In the genomic region with DNA sequence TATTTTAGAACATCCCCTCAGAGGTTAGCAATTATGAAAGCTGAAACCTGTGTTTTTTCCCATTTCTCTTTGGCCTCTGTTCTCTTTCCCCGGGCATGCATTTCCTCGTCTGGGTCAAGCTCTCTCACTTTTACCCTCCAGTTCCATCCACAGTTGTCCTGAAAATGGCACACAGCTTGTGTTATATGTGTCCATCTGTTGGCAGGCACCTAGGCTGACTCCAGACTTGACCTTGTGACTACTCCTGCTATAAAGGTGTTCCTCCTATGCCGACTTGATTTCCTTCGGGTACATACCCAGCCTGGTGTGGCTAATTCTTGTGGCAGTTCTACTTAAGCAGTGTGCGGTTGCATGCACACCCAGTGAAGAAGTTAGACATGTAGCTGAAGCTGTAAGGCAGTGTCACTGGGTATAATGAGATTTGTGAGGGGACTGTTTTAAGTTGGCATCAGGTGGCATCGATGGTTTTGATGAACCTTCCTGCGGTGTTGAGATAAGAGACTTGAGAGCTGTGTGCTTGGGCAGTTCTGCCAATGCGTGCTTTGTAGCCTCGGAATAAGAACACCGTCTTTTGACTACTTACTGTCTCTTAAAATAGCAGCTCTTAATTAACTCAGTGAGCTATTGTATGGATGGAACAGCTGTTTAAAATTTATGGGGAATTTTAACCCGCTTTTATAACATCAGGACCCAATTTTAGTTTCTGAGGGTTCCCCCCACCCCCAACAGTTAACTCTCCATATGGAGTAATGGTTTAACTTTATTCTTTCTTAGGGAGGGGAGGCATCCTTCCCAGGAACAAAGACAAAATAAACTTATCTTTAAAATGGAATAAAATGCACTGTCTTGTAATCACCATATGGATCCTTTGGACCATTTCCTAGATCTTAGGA, we compare ENCODE assay signal across 20 mouse cellular contexts.
DNase-seq lines count a peak whose midpoint lies in the region; ATAC-seq and TF ChIP-seq lines count a peak whose summit lies in the region.
"Had no signal": no experiment of that assay in that cellular context is flagged by ENCODE, and none has a peak within 500 bp of the region (broad histone marks: within the 10 kb centered on the region; RNA-seq: fewer than 3 reads in every experiment).

No protein-coding gene starts in this region.

- peak; percentile 81 for DNase-seq in cerebellum, adult 9-10 months
- DNase-seq in cerebellum, postnatal 14 days = no peak
- DNase-seq in gastrocnemius, adult 2 months = no peak
- no peak for DNase-seq in gastrocnemius, postnatal 14 days
- DNase-seq in layer of hippocampus, adult 9-10 months (ENCODE audit: low spot score) = no peak
- no peak for DNase-seq in adrenal gland, postnatal 25 days
- DNase-seq: kidney, adult 2 months; kidney, postnatal 10 days; layer of hippocampus, postnatal 36 days; right cerebral cortex, adult 18-20 months; thymus, postnatal 14 days had no signal

- peak; percentile 32; the same call in 1 of the 2 replicates for ATAC-seq in common myeloid progenitor, adult 5-6 weeks (replicated peaks; ENCODE audit: low read depth, poor library complexity, severe bottlenecking)
- peak; percentile 88 for ATAC-seq in erythroid progenitor cell, adult 5-6 weeks (replicated peaks; ENCODE audit: low FRiP score, poor library complexity, severe bottlenecking)
- ATAC-seq: inflammation-experienced regulatory T-cells, adult 6 months; midbrain, embryonic 13.5 days had no signal

- peak overlapping the region; percentile 43; the same call in 1 of the 2 replicates for H3K27ac ChIP-seq in gastrocnemius, adult 2 months
- H3K27ac ChIP-seq: heart, embryonic 13.5 days; hindbrain, embryonic 13.5 days; limb, embryonic 15.5 days; macrophage; midbrain, embryonic 13.5 days; neural tube, embryonic 12.5 days had no signal

- no peak overlapping the region for H3K4me3 ChIP-seq in gastrocnemius, adult 2 months
- H3K4me3 ChIP-seq: heart, embryonic 13.5 days; hindbrain, embryonic 13.5 days; limb, embryonic 15.5 days; midbrain, embryonic 13.5 days; neural tube, embryonic 12.5 days had no signal

- intact Hi-C loops in gastrocnemius, adult 2 months (cut with DNase I) = no loop called here
- intact Hi-C loops in gastrocnemius, postnatal 14 days (cut with DNase I; ENCODE audit: low total_unique reads) = no loop called here

- no peak for TF ChIP-seq CTCF in gastrocnemius, adult 2 months (IDR thresholded peaks at IDR 0.05)
